Mouse (Mus musculus) hindbrain, embryonic 16.5 days (tissue): ENCODE results near the gene Stk16. TPM values are rescaled to one million over a fixed set of nuclear protein-coding genes. Genes with fewer than 3 reads are reported as not detected.
A peak's percentile ranks its signal among the peaks of the same experiment; 100 is the strongest.
"Not testable (repeated sequence)": the region's sequence is repeated elsewhere in the genome, so short reads cannot be mapped to it uniquely, and the experiment has no call there.

Experiments used
- ATAC-seq: fragments of 200-750 bp; cut with Nextera tagmentation; 2 replicates; pipeline ENCODE4 v1.8.0; 2017; ENCODE audit warnings: moderate TSS enrichment, moderate library complexity
- H3K27ac ChIP-seq: fragments of 300-500 bp; sonication (generic); 2 replicates; pipeline ENCODE4 v1.5.1; 2014; ENCODE audit warnings: low read depth, mild to moderate bottlenecking, control low read depth, low read length, moderate library complexity
- H3K27me3 ChIP-seq: fragments of 300-500 bp; sonication (generic); replicated peaks from 2 replicates; pipeline ENCODE4 v1.6.1; 2014; ENCODE audit warnings: low read length; ENCODE audit not compliant: control insufficient read depth, insufficient read depth
- H3K36me3 ChIP-seq: fragments of 300-500 bp; sonication (generic); 2 replicates; pipeline ENCODE4 v1.6.1; 2014; ENCODE audit warnings: mild to moderate bottlenecking, low read length, moderate library complexity, mixed read lengths; ENCODE audit not compliant: control insufficient read depth, insufficient read depth
- H3K4me1 ChIP-seq: fragments of 300-500 bp; sonication (generic); 2 replicates; pipeline ENCODE4 v1.6.1; 2014; ENCODE audit warnings: low read depth, low read length; ENCODE audit not compliant: control insufficient read depth, insufficient read depth
- H3K4me2 ChIP-seq: fragments of 300-500 bp; sonication (generic); 2 replicates; pipeline ENCODE4 v1.6.1; 2014; ENCODE audit warnings: mild to moderate bottlenecking, low read length, control low read depth, moderate library complexity
- H3K4me3 ChIP-seq: fragments of 300-500 bp; sonication (generic); 2 replicates; pipeline ENCODE4 v1.5.1; 2014; ENCODE audit warnings: mild to moderate bottlenecking, low read length, control low read depth, moderate library complexity
- H3K9ac ChIP-seq: fragments of 300-500 bp; sonication (generic); 2 replicates; pipeline ENCODE4 v1.6.1; 2014; ENCODE audit warnings: low read depth, mild to moderate bottlenecking, control low read depth, low read length, moderate library complexity
- H3K9me3 ChIP-seq: fragments of 300-500 bp; sonication (generic); 2 replicates; pipeline ENCODE4 v1.6.1; 2014; ENCODE audit warnings: mild to moderate bottlenecking, low read length, moderate library complexity; ENCODE audit not compliant: control insufficient read depth
- WGBS: fragments of 180-500 bp; shearing (Covaris S2); extraction: QIAGEN DNeasy Blood & Tissue Kit; methylation state at CpG from one replicate; pipeline ENCODE4 v1.1.7; 2014; 5-methylcytosine and 5-hydroxymethylcytosine counted together
- polyA plus RNA-seq: library from polyadenylated mRNA; unstranded; fragments of >200 nt; fragmentation: Nextera tagmentation; extraction: Ambion mirVana; gene quantifications from 2 replicates; pipeline ENCODE4 v1.2.1, GENCODE M21; 2015

Stk16 gene
- polyA plus RNA-seq, 1 experiment from 2014 or later: 144 TPM

GRCm38 (mm10) chr1:75230335-75230994, 19.8 kb downstream of the Stk16 start:
- Histone ChIP-seq H3K36me3 (no peaks in the 10 kb centered on the region), H3K9ac (no peak overlapping the region; the same call in 1 of the 2 replicates), H3K27ac (no peak overlapping the region), H3K4me3 (no peak overlapping the region), H3K27me3 (no peaks in the 10 kb centered on the region), H3K9me3 (no peaks in the 10 kb centered on the region), H3K4me1 (no peaks in the 10 kb centered on the region), H3K4me2 (no peak overlapping the region)
- ATAC-seq: no peak
- WGBS: 73% methylated on average over 7 of the region's 7 CpGs

- H3K36me3 ChIP-seq: no peaks in the 10 kb centered on the region
- H3K4me1 ChIP-seq: peaks cover 4% of the 10 kb centered on the region; the same call in 1 of the 2 replicates
- WGBS: 79% methylated on average over 4 of the region's 4 CpGs
Observed at GRCm38 (mm10) chr1:75231224-75231623, 20.6 kb downstream of the Stk16 start.

GRCm38 (mm10) chr1:75231664-75232152, 21.1 kb downstream of the Stk16 start, which contains the start of gene A630095N17Rik:
Gene A630095N17Rik (minus strand): TSS chr1:75232102.
- no peaks in the 10 kb centered on the region for H3K9me3 ChIP-seq
- ATAC-seq: no peak
- no peak within 1 kb of the TSS for H3K9ac ChIP-seq
- no peaks in the 10 kb centered on the region for H3K27me3 ChIP-seq
- H3K4me1 ChIP-seq: peaks cover 4% of the 10 kb centered on the region; the same call in 1 of the 2 replicates
- H3K27ac ChIP-seq: no peak within 1 kb of the TSS
- no peak within 1 kb of the TSS for H3K4me2 ChIP-seq
- 70% methylated on average over 5 of the region's 5 CpGs for WGBS
- H3K36me3 ChIP-seq: no peaks in the 10 kb centered on the region
- no peak within 1 kb of the TSS for H3K4me3 ChIP-seq

More at GRCm38 (mm10) chr1:75231224-75231623, 20.6 kb downstream of the Stk16 start:
- Histone ChIP-seq H3K27me3 (no peaks in the 10 kb centered on the region), H3K4me2 (no peak overlapping the region), H3K4me3 (no peak overlapping the region), H3K9me3 (no peaks in the 10 kb centered on the region), H3K27ac (no peak overlapping the region), H3K9ac (no peak overlapping the region)
- no peak for ATAC-seq

GRCm38 (mm10) chr1:75232489-75232888, 21.9 kb downstream of the Stk16 start:
- WGBS: 72% methylated on average over 4 of the region's 4 CpGs
- not testable (repeated sequence) for H3K9ac ChIP-seq, H3K4me1 ChIP-seq, ATAC-seq, H3K9me3 ChIP-seq, H3K36me3 ChIP-seq, H3K4me2 ChIP-seq, H3K4me3 ChIP-seq, H3K27ac ChIP-seq, H3K27me3 ChIP-seq

- ATAC-seq: peak; percentile 71
- Histone ChIP-seq H3K4me3 (no peak overlapping the region), H3K9me3 (no peaks in the 10 kb centered on the region), H3K27me3 (no peaks in the 10 kb centered on the region), H3K36me3 (peaks cover 3% of the 10 kb centered on the region; the same call in 1 of the 2 replicates), H3K27ac (no peak overlapping the region), H3K4me2 (no peak overlapping the region), H3K9ac (no peak overlapping the region), H3K4me1 (peaks cover 12% of the 10 kb centered on the region)
- WGBS: 1% methylated on average over 8 of the region's 8 CpGs
Observed at GRCm38 (mm10) chr1:75234606-75235005, 24.0 kb downstream of the Stk16 start.

GRCm38 (mm10) chr1:75236117-75237050, 25.7 kb downstream of the Stk16 start, which contains the start of gene Dnajb2:
Gene Dnajb2 (plus strand): TSS chr1:75236406.
- Histone ChIP-seq H3K4me3 (peak within 1 kb of the TSS; percentile 75), H3K9ac (peak within 1 kb of the TSS; percentile 86), H3K9me3 (no peaks in the 10 kb centered on the region), H3K27ac (peak within 1 kb of the TSS; percentile 87), H3K36me3 (peaks cover 11% of the 10 kb centered on the region), H3K27me3 (no peaks in the 10 kb centered on the region), H3K4me2 (peak within 1 kb of the TSS; percentile 86), H3K4me1 (peaks cover 12% of the 10 kb centered on the region)
- 0% methylated on average over 64 of the region's 64 CpGs for whole genome bisulfite sequencing
- peak; percentile 90 for ATAC-seq

- Histone ChIP-seq H3K27ac (no peak overlapping the region), H3K36me3 (peaks cover 19% of the 10 kb centered on the region), H3K9me3 (no peaks in the 10 kb centered on the region), H3K4me3 (no peak overlapping the region), H3K27me3 (no peaks in the 10 kb centered on the region), H3K9ac (no peak overlapping the region), H3K4me2 (no peak overlapping the region), H3K4me1 (peaks cover 12% of the 10 kb centered on the region)
- no peak for ATAC-seq
- WGBS: 83% methylated on average over 10 of the region's 10 CpGs
Observed at GRCm38 (mm10) chr1:75239591-75239990, 29.0 kb downstream of the Stk16 start.

GRCm38 (mm10) chr1:75243411-75243810, 32.8 kb downstream of the Stk16 start:
- H3K4me3 ChIP-seq: no peak overlapping the region
- WGBS: 89% methylated on average over 14 of the region's 14 CpGs
- no peak overlapping the region for H3K4me2 ChIP-seq
- H3K9ac ChIP-seq: no peak overlapping the region
- no peak overlapping the region for H3K27ac ChIP-seq
- H3K4me1 ChIP-seq: no peaks in the 10 kb centered on the region
- no peaks in the 10 kb centered on the region for H3K9me3 ChIP-seq
- no peaks in the 10 kb centered on the region for H3K27me3 ChIP-seq
- peaks cover 19% of the 10 kb centered on the region for H3K36me3 ChIP-seq
- ATAC-seq: no peak
